Comparison of ENCODE assay signal across 19 mouse cellular contexts in the genomic region with DNA sequence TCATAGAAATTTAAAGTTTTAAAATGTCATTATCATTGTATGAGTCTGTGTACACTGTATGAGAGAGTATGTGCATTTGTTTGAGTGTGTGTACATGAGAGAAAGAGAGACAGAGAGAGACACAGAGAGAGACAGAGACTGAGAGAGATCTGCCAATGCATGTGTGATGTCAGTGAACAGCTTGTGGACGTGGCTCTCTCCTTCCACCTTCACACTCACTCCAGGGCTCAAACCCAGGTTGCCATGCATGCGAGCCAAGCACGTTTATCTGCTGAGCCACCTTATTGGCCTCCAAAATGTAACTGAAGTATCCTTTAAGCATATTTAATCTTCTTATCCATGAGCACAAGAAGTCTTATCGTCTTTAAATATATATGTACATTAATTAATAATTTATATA. TPM values are rescaled to one million over a fixed set of nuclear protein-coding genes. Genes with fewer than 3 reads are reported as not detected.
DNase-seq lines count a peak whose midpoint lies in the region; ATAC-seq and TF ChIP-seq lines count a peak whose summit lies in the region.
"Had no signal": no experiment of that assay in that cellular context is flagged by ENCODE, and none has a peak within 500 bp of the region (broad histone marks: within the 10 kb centered on the region; RNA-seq: fewer than 3 reads in every experiment).

No protein-coding gene starts in this region.

- peak; percentile 55 for DNase-seq in heart, adult 11 months
- no peak for DNase-seq in heart, postnatal 10 days
- DNase-seq in liver, adult 2 months (ENCODE audit: extremely low read depth, low read depth, low spot score): peak; percentile 58
- no peak for DNase-seq in liver, postnatal 0 days
- DNase-seq: adrenal gland, adult 2 months; adrenal gland, adult 8-10 months; adrenal gland, postnatal 10 days; adrenal gland, postnatal 14 days; adrenal gland, postnatal 25 days; adrenal gland, postnatal 36 days; B cell, adult 2 months; cerebellum, adult 11 months; cerebellum, adult 11-12 months; cerebellum, adult 18-20 months had no signal

- no peak overlapping the region for H3K4me3 ChIP-seq in liver, adult 2 months (ENCODE audit: insufficient read depth, low read depth, low read length)
- no peak overlapping the region for H3K4me3 ChIP-seq in liver, postnatal 0 days (ENCODE audit: low read depth, low read length)

- 50% methylated on average over 4 of the region's 4 CpGs for WGBS in liver, adult 2 months
- 64% methylated on average over 4 of the region's 4 CpGs for WGBS in liver, postnatal 0 days (ENCODE audit: insufficient replicate concordance)

- intact Hi-C loops in heart, postnatal 10 days (cut with DNase I): no loop called here

- no peak for TF ChIP-seq EP300 in liver, postnatal 0 days (IDR thresholded peaks at IDR 0.05; ENCODE audit: low read depth)

- no peak overlapping the region for H3K9ac ChIP-seq in liver, adult 2 months (ENCODE audit: low read depth, low read length)
- no peak overlapping the region for H3K9ac ChIP-seq in liver, postnatal 0 days (replicated peaks)

- H3K4me2 ChIP-seq in liver, postnatal 0 days (ENCODE audit: low read depth, low read length): no peak overlapping the region

- no peak for TF ChIP-seq CTCF in liver, adult 2 months (IDR thresholded peaks at IDR 0.05; ENCODE audit: low read depth, low read length)
- no peak for TF ChIP-seq CTCF in liver, postnatal 0 days (IDR thresholded peaks at IDR 0.05; ENCODE audit: low read depth)

- no peaks in the 10 kb centered on the region for H3K9me3 ChIP-seq in liver, postnatal 0 days (ENCODE audit: low read length)
- H3K9me3 ChIP-seq: G1E had no signal

- peak overlapping the region; percentile 79 for H3K27ac ChIP-seq in liver, adult 2 months (replicated peaks; ENCODE audit: insufficient read depth, low read depth, low read length)
- H3K27ac ChIP-seq in liver, postnatal 0 days (ENCODE audit: low read depth): no peak overlapping the region

- no peak for TF ChIP-seq POLR2A in liver, adult 2 months (IDR thresholded peaks at IDR 0.05; ENCODE audit: extremely low read depth, insufficient read depth, low read length)

- peaks cover 2% of the 10 kb centered on the region for H3K4me1 ChIP-seq in liver, adult 2 months (ENCODE audit: control insufficient read depth, insufficient read depth, low read length)
- H3K4me1 ChIP-seq in liver, postnatal 0 days (ENCODE audit: insufficient read depth): no peaks in the 10 kb centered on the region

- H3K36me3 ChIP-seq in liver, adult 2 months (ENCODE audit: control insufficient read depth, insufficient read depth, low read length): peaks cover 18% of the 10 kb centered on the region; the same call in 1 of the 2 replicates
- peaks cover 6% of the 10 kb centered on the region; the same call in 1 of the 2 replicates for H3K36me3 ChIP-seq in liver, postnatal 0 days (replicated peaks; ENCODE audit: insufficient read depth, low read length)

- H3K27me3 ChIP-seq in liver, adult 2 months (ENCODE audit: control insufficient read depth, insufficient read depth, low read length): no peaks in the 10 kb centered on the region
- H3K27me3 ChIP-seq in liver, postnatal 0 days (ENCODE audit: insufficient read depth, low read length): no peaks in the 10 kb centered on the region
- H3K27me3 ChIP-seq: CH12.LX, Patski had no signal

- no peaks in the 10 kb centered on the region for H3K79me2 ChIP-seq in liver, adult 2 months (ENCODE audit: control insufficient read depth, insufficient read depth, low read length)

- no peak for ATAC-seq in liver, postnatal 0 days
- ATAC-seq: activated CD4-positive, CD25-positive, alpha-beta regulatory T cell, adult 4 months; CD4-positive, CD25-positive, alpha-beta regulatory T cell, adult 4 months; Patski had no signal

RNA-seq across cellular contexts. Expression of a gene that starts 21.5 kb away (rescaled TPM):
- 10 to 100 TPM; 67.8 to 68.6 TPM for total RNA-seq in heart, postnatal 10 days (2021)
- 14.7 and 16.5 TPM in 2 replicates for total RNA-seq in liver, adult 2 months (2014; rRNA removed)
- 18.0 and 19.0 TPM in 2 replicates for polyA plus RNA-seq in liver, adult 2 months (2012; rRNA removed)
- 5.8 and 10.0 TPM in 2 replicates for polyA plus RNA-seq in liver, postnatal 0 days (2015; fragmentation: Nextera tagmentation; extraction: Ambion mirVana)

RNA-seq across cellular contexts. Expression of a gene that starts 25.4 kb away (rescaled TPM):
- 10 to 100 TPM; 16.0 to 20.7 TPM for total RNA-seq in heart, postnatal 10 days (2021)
- total RNA-seq in liver, adult 2 months (2014; rRNA removed): 30.8 and 36.7 TPM in 2 replicates
- 41.8 and 47.4 TPM in 2 replicates for polyA plus RNA-seq in liver, adult 2 months (2012; rRNA removed)
- polyA plus RNA-seq in liver, postnatal 0 days (2015; fragmentation: Nextera tagmentation; extraction: Ambion mirVana): 16.3 and 19.3 TPM in 2 replicates

RNA-seq across cellular contexts. Expression of a gene that starts 47.3 kb away (rescaled TPM):
- 1 to 10 TPM; 6.5 to 8.2 TPM for total RNA-seq in heart, postnatal 10 days (2021)
- 6.6 and 8.7 TPM in 2 replicates for total RNA-seq in liver, adult 2 months (2014; rRNA removed)
- polyA plus RNA-seq in liver, adult 2 months (2012; rRNA removed): 2.5 and 3.8 TPM in 2 replicates
- polyA plus RNA-seq in liver, postnatal 0 days (2015; fragmentation: Nextera tagmentation; extraction: Ambion mirVana): 5.0 and 5.5 TPM in 2 replicates

RNA-seq across cellular contexts. Expression of a gene that starts 47.9 kb away (rescaled TPM):
- total RNA-seq in heart, postnatal 10 days (2021): 10 to 100 TPM; 23.4 to 24.5 TPM
- total RNA-seq in liver, adult 2 months (2014; rRNA removed): 28.3 and 31.6 TPM in 2 replicates
- polyA plus RNA-seq in liver, adult 2 months (2012; rRNA removed): 6.0 and 7.9 TPM in 2 replicates
- polyA plus RNA-seq in liver, postnatal 0 days (2015; fragmentation: Nextera tagmentation; extraction: Ambion mirVana): 4.9 and 5.0 TPM in 2 replicates

Comparison
In these comparisons a context has a peak if more than half of its experiments do, and no peak if none do; other contexts are left out.
1. DNase-seq: peak in heart, adult 11 months (single experiment) and liver, adult 2 months (single experiment); none in heart, postnatal 10 days (0 of 2) and liver, postnatal 0 days (single experiment).